Mouse (Mus musculus) frontal cortex, postnatal 36 days (tissue): Measurements from ENCODE around the gene Mib2.
"Not testable (repeated sequence)": the region's sequence is repeated elsewhere in the genome, so short reads cannot be mapped to it uniquely, and the experiment has no call there.

Experiments used
- DNase-seq, 2 experiments: peaks; one replicate each; pipeline ENCODE4 v3.0.0; 2022; ENCODE audit warnings: low spot score in 2 of 2

Gene Mib2

DNA sequence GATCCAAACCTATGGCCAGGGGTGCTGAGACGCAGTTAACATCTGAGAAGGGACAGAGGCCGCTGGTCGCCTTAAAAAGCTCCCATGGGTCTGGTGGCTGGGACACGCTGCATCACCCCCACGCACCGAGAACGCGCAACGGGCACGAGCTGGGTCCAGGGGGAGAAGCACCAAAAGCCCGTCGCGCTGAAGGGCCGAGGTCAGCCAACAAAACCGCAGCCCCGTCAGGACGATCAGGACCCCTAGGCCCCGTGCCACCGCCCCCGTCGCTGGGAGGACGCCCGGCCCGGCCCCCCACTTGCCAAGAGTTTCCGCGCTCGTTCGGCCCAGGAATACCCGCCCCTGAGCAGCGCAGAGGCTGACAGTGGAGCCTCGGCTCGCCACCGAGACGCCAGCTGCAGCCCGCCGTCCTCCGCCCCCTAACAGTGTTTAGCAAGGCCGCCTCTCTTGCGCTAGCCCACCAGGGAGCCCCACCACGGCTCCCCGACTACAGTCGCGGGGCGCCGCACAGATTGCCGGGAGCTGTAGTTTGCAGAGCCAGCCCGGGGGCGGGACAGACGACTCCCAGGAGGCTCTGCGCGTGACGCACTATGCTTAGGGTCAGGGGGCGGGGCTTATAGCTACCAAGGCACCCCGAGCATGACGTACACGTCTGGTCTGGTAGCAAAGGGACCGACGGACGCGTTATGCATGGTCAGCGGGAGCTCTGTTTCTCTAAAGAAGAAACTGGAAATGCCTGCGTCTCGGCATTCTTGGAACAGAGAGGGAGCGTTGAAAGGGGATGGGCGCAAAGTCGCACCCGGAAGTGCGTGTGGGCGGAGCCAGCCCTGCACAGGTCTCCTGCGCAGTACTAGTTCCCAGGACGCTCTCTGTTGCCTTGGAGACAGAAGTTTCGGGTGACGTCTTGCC, at the start of gene Mib2:
Mib2 (minus strand) TSS at position 510 of the 909 bp plus-strand sequence.
- DNase-seq: peak; percentile 99

GRCm38 (mm10) chr4:155710521-155711252, 41.7 kb upstream of the Mib2 start:
- no peak for DNase-seq

DNA sequence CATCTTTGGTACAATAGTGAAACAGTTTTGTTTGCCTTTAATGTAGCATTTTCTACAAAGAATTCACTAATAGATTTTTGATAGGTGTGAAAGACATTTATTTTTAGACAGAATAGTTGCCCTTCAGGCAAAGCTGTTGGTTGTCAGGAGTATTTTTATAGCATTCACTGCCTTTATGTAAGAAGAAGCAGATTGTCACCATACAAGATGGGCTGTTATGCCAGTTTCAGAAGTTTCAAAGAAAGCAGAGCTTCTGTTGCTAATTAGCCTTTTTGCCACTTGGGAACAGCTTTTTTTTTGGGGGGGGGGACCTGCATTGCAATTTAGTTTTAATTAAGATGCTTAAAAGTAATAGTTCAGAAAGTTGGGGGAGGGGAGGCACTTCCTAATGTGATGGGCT, 40.0 kb upstream of the Mib2 start:
- no peak for DNase-seq

DNA sequence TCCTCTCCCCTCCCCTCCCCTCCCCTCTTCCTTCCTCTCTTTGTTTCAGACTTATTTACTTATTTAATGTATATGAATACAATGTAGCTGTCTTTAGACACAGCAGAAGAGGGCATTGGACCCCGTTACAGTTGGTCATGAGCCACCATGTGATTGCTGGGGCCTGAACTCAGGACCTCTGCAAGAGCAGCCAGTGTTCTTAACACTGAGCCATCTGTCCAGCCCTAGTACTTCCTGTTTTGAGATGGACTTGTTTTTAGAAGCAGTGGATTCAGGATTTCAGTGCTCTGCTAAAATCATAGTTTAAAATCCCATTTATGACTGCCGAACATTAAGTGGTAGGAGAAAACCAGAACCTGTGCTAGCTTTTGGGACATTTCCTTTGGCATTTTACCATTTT, 39.6 kb upstream of the Mib2 start:
- no peak for DNase-seq

- no peak for DNase-seq
These were observed 36.6 kb upstream of the Mib2 start for GRCm38 (mm10) chr4:155705592-155705929.

- DNase-seq: peak; percentile 95
These were observed 36.0 kb upstream of the Mib2 start, which contains the start of gene Ssu72 for GRCm38 (mm10) chr4:155704721-155705591. TSS of gene Ssu72 (plus strand) at chr4:155704800.

DNA sequence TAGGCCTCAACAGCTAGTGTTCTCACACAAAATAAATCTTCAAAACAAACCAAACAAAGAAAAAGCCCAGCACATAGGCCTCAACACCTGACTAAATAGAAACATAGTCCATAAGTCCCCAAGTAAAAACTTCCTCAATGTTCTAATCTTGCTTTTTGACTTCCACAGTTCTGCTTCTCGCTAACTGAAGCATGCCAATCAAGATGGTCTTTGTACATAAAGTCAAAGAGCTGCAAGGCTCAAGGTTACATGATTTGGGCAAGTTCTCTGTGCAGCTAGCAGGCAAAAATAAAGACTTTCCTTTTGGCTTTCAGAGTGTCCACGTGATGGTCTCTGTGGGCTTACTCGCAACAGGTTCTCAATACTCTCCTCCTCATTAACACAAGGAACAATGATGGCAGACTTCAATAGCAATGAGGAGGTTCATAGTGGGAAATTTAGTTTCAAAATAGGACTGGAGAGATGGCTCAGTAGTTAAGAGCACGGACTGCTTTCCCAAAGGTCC, 34.5 kb upstream of the Mib2 start:
- no peak for DNase-seq

- no peak for DNase-seq
These were observed 31.4 kb upstream of the Mib2 start for GRCm38 (mm10) chr4:155700425-155700824.

DNA sequence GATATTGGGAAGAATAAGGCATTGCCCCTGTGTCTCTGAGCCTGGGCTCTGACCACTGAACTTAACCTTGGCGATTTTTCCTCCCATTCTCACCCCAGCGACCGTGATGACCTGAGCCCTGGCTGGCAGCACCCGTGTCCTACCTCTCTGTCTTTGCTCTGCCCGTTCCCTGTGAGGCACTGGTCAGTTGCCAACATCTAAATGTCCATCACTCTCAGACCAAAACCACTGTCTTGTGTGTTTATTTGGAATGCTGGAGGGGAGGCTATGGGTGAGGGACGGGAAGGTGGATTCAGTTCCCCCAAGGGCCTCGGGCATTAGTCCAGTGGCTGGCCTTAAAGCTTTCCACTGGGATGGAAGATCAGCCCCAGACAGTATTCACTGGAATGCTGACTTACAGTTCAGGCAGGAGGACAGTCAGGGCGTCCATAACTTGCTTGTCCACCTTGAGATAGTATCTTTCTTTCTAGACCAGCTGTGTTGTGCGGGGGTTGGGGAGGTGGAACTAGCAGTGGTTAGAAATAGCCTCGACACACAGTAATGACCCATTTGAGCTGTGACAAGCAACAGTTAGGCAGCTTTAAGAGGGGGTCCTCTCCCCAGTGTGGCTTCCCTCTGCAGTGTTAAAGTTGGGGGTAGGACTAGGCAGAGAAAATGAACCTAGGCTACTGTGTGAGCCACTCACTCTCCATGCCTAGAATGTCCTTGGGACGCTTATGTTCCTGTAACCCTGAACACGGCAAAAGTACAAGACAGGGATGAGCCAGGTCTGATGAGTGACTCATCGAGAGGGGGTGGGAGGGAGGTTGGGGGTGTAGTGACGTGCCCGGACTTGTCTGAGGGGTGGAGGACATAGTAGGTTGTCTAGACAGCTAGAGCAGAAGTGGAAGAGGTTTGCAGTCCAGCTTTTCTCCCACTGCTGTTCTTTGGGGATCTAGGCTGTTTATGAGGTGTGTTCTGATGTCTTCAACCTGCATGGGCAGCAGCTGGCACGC, 27.6 kb upstream of the Mib2 start:
- DNase-seq: no peak

DNA sequence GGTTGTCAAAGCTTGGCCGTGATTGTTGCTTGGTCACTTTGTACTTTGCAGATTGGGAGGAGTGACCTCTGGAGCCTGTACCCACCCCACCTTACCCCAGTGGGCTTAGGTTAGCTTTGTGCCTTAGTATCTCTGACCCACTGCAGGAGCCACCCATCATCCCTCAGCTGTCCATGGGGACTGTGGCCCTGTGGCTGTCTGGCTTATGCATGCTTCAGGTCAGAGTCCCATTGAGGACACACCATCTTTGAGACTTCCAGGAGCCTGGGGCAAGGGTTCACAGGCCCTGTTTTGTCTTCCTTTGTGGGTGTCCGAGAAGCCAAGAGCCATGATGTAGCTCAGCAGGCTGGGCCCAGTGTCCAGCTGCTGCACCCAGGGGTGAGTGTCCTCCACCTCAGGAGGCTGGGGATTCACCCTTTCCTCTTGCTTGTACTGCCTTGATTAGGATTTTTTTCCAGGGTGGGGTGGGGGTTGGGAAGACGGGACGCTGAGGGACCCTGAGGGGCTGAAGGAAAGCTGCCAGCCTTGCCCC, 26.6 kb upstream of the Mib2 start:
- DNase-seq: peak in 1 of 2 experiments; percentile 7

GRCm38 (mm10) chr4:155694482-155695401, 25.7 kb upstream of the Mib2 start:
- DNase-seq: peak; percentile 79 to 87

- peak; percentile 74 to 77 for DNase-seq
These were observed 25.1 kb upstream of the Mib2 start, which contains the start of gene Fndc10 for GRCm38 (mm10) chr4:155694111-155694481. TSS of gene Fndc10 (plus strand) at chr4:155694342.

GRCm38 (mm10) chr4:155692421-155692820, 23.4 kb upstream of the Mib2 start:
- DNase-seq: no peak

DNA sequence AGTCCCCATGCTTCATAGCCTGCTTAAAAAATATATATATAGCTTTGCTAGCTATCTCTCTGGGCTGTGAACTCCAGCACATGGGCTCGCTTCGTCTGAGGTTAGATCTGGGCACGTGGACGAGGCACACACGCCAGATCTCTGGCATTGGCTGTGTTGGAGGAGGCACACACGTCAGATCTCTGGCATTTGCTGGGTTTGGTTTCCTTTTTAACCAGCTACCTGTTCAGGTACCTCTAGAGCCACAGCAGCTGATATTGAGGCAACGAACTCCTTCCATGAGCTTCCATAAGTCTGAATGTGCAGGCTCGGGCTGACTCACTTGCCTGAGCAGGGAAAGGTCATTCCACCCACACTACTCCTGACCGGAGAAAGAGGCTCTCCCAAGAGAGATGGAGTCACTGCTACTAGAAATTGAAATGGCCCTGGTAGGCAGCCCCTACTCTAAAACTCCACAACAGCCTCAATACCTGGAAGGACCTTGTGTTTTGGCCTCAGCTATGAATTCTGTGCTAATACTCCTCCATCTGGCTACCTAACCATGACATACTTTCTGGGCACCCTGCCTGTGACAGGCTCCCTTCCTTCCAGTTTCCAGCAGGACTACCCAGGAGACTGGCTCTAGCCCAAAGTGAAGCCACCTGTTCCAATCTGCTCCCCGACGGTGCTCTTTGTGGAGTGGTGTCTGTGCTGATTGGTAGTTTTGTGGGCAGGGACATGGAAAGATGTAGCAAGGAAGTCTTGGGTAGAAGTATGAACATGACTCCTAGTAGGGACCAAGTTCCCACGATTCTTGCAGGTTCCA, 21.8 kb upstream of the Mib2 start:
- DNase-seq: no peak

GRCm38 (mm10) chr4:155687764-155688163, 18.8 kb upstream of the Mib2 start:
- not testable (repeated sequence) for DNase-seq

DNA sequence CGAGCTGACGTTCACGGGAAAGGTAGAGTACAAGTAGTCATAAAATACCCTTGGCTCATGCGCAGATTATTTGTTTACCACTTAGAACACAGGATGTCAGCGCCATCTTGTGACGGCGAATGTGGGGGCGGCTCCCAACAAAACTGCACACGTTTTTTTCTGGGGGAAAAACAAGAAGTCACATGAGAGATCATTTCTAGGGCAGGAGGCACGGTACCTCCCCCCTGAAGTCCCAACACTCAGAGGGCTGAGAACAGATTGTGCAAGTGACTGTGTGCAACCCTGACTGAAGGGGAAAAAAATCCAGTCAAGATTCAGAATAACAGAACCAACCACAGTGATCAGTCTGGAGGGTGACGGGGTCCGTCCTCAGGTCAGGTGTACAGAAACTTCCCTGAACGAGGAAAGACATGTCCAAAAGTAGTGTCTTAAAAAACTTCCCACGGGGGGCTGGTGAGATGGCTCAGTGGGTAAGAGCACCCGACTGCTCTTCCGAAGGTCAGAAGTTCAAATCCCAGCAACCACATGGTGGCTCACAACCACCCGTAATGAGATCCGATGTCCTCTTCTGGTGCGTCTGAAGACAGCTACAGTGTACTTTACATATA, 14.8 kb upstream of the Mib2 start:
- not testable (repeated sequence) for DNase-seq

- DNase-seq: no peak
These were observed 7.0 kb upstream of the Mib2 start for GRCm38 (mm10) chr4:155675991-155676390.

DNA sequence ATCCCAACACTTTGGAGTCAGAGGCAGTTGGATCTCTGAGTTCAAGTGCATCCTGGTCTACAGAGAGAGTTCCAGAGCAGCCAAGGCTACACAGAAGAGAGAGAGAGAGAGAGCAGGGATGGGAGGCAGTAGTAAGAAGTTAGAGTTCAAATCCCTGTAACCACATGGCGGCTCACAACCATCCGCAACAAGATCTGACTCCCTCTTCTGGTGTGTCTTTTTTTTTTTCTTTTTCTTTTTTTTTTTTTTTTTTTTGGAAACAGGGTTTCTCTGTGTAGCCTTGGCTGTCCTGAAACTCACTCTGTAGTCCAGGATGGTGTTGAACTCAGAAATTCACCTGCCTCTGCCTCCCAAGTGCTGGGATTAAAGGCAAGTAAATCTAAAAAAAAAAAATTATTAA, 3.1 kb upstream of the Mib2 start:
- DNase-seq: no peak
